Mouse (Mus musculus) neural tube, embryonic 13.5 days (tissue): Measurements from ENCODE around the gene Il15ra. TPM values are rescaled to one million over a fixed set of nuclear protein-coding genes. Genes with fewer than 3 reads are reported as not detected.
"Not testable (repeated sequence)": the region's sequence is repeated elsewhere in the genome, so short reads cannot be mapped to it uniquely, and the experiment has no call there.

Source experiments
- ATAC-seq: fragments of 200-750 bp; cut with Nextera tagmentation; 2 replicates; pipeline ENCODE4 v1.8.0; 2017; ENCODE audit warnings: low read depth, mild to moderate bottlenecking, moderate TSS enrichment, moderate library complexity
- H3K27ac ChIP-seq: fragments of 300-500 bp; sonication (generic); replicated peaks from 2 replicates; pipeline ENCODE4 v1.5.1; 2015; ENCODE audit warnings: moderate library complexity, mild to moderate bottlenecking, inconsistent platforms
- H3K27me3 ChIP-seq: fragments of 300-500 bp; sonication (generic); 2 replicates; pipeline ENCODE4 v1.6.1; 2015; ENCODE audit warnings: mild to moderate bottlenecking, inconsistent platforms
- H3K36me3 ChIP-seq: fragments of 300-500 bp; sonication (generic); 2 replicates; pipeline ENCODE4 v1.6.1; 2015; ENCODE audit warnings: mild to moderate bottlenecking, inconsistent platforms
- H3K4me1 ChIP-seq: fragments of 300-500 bp; sonication (generic); replicated peaks from 2 replicates; pipeline ENCODE4 v1.6.1; 2015; ENCODE audit warnings: inconsistent platforms
- H3K4me2 ChIP-seq: fragments of 300-500 bp; sonication (generic); 2 replicates; pipeline ENCODE4 v1.6.1; 2015; ENCODE audit warnings: inconsistent platforms, mild to moderate bottlenecking, moderate library complexity
- H3K4me3 ChIP-seq: fragments of 300-500 bp; sonication (generic); 2 replicates; pipeline ENCODE4 v1.5.1; 2015; ENCODE audit warnings: mild to moderate bottlenecking, inconsistent platforms
- H3K9ac ChIP-seq: fragments of 300-500 bp; sonication (generic); 2 replicates; pipeline ENCODE4 v1.6.1; 2015; ENCODE audit warnings: moderate library complexity, mild to moderate bottlenecking, inconsistent platforms
- H3K9me3 ChIP-seq: fragments of 300-500 bp; sonication (generic); 2 replicates; pipeline ENCODE4 v1.6.1; 2016; ENCODE audit warnings: inconsistent platforms
- WGBS: fragments of 180-500 bp; shearing (Covaris S2); methylation state at CpG from one replicate; pipeline ENCODE4 v1.1.7; 2015; 5-methylcytosine and 5-hydroxymethylcytosine counted together
- polyA plus RNA-seq: library from polyadenylated mRNA; unstranded; fragments of >200 nt; fragmentation: Nextera tagmentation; extraction: Ambion mirVana; gene quantifications from 2 replicates; pipeline ENCODE4 v1.2.1, GENCODE M21; 2015

Il15ra gene
- polyA plus RNA-seq, 1 experiment from 2014 or later: 0.81 TPM

- H3K9me3 ChIP-seq: no peaks in the 10 kb centered on the region
- H3K36me3 ChIP-seq: no peaks in the 10 kb centered on the region
- ATAC-seq: no peak
- no peaks in the 10 kb centered on the region for H3K27me3 ChIP-seq
- H3K9ac ChIP-seq: no peak overlapping the region
- no peak overlapping the region for H3K4me2 ChIP-seq
- 84% methylated on average over 4 of the region's 4 CpGs for WGBS
- no peak overlapping the region for H3K4me3 ChIP-seq
- no peak overlapping the region for H3K27ac ChIP-seq
- H3K4me1 ChIP-seq: no peaks in the 10 kb centered on the region
These were observed 18.6 kb upstream of the Il15ra start for GRCm38 (mm10) chr2:11686512-11686911.

- no peaks in the 10 kb centered on the region for H3K36me3 ChIP-seq
- no peaks in the 10 kb centered on the region for H3K27me3 ChIP-seq
- no peak overlapping the region for H3K4me2 ChIP-seq
- WGBS: 30% methylated on average over 3 of the region's 3 CpGs
- H3K9me3 ChIP-seq: no peaks in the 10 kb centered on the region
- H3K9ac ChIP-seq: no peak overlapping the region
- H3K27ac ChIP-seq: no peak overlapping the region
- H3K4me1 ChIP-seq: no peaks in the 10 kb centered on the region
- H3K4me3 ChIP-seq: no peak overlapping the region
- ATAC-seq: no peak
These were observed 17.7 kb upstream of the Il15ra start for GRCm38 (mm10) chr2:11687436-11687835.

DNA sequence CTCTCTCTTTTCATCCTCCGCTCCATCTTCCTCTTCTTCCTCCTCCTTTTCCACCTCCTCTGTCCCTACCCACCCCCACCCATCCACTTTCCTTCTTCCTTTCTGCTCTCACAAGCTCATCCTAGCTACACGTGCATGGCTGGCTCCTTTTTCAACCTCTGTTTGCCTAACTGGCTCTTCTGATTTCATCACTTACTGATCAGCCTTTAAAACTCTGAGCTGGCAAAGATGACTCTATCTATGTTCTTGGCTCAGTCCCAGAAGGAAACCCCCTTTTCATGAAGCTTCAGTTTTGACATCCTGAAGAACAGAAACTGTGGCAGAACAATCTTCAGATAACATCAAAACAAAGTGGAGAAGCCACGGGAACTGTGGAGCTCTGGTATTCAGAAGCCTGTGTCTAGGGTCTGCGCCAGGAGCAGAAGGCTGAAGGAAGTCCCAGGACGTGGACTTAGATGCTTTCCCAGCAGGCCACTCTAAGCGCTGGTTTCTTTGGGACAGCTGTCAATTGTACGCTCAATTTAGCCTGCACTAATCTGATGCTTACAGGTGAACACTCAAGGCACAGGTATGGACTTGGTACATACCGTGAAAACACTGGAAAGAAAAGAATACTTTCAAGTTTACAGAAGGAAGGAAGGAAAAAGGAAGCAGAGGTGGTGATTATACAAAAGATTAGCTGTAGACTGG is 14.7 kb upstream of the Il15ra start:
- Histone ChIP-seq H3K4me1 (no peaks in the 10 kb centered on the region), H3K27me3 (no peaks in the 10 kb centered on the region), H3K4me2 (no peak overlapping the region), H3K27ac (no peak overlapping the region), H3K36me3 (no peaks in the 10 kb centered on the region), H3K9me3 (no peaks in the 10 kb centered on the region), H3K9ac (no peak overlapping the region), H3K4me3 (no peak overlapping the region)
- WGBS: 70% methylated on average over 8 of the region's 8 CpGs
- no peak for ATAC-seq

DNA sequence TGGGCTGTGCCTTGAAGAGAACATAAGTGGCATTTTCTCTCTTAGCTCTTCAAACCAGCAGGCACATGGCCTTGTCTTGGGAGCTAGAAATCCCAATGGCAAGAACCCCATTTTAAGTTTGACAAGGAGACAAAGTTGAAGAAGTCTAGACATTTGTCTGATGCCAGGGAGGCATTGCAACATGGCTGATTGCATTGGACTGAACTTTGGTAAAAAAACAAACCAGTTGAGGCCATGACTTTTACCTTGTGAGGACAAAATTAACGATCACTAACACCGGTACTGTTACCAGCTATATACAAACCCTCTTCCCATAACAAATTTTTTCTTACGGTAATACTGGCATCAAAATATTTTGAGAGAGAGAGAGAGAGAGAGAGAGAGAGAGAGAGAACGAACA is 11.7 kb upstream of the Il15ra start:
- no peak overlapping the region for H3K4me2 ChIP-seq
- no peaks in the 10 kb centered on the region for H3K27me3 ChIP-seq
- WGBS: 96% methylated on average over 4 of the region's 4 CpGs
- H3K4me1 ChIP-seq: no peaks in the 10 kb centered on the region
- ATAC-seq: no peak
- no peaks in the 10 kb centered on the region for H3K36me3 ChIP-seq
- H3K9me3 ChIP-seq: no peaks in the 10 kb centered on the region
- H3K4me3 ChIP-seq: no peak overlapping the region
- no peak overlapping the region for H3K9ac ChIP-seq
- H3K27ac ChIP-seq: no peak overlapping the region

DNA sequence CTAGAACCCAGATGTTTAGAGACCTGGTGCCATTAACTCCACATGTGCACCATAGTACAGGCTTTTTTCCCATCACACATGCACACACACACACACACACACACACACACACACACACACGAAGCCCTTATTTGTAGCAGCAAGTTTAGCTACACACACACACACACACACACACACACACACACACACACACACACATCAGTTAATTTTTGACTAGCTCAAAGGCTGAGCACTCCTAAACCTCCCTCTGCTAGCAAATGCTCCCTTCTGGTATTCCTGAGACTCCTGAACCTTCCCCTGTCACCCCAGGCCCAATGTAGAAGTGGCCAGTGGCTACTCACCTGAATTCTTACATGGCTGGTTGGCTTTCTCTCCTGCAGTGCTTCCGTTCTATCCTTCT is 11.0 kb upstream of the Il15ra start:
- 69% methylated on average over 2 of the region's 2 CpGs for WGBS
- Histone ChIP-seq H3K4me3 (no peak overlapping the region), H3K4me1 (no peaks in the 10 kb centered on the region), H3K27me3 (no peaks in the 10 kb centered on the region), H3K4me2 (no peak overlapping the region), H3K9ac (no peak overlapping the region), H3K27ac (no peak overlapping the region), H3K9me3 (no peaks in the 10 kb centered on the region), H3K36me3 (no peaks in the 10 kb centered on the region)
- no peak for ATAC-seq

DNA sequence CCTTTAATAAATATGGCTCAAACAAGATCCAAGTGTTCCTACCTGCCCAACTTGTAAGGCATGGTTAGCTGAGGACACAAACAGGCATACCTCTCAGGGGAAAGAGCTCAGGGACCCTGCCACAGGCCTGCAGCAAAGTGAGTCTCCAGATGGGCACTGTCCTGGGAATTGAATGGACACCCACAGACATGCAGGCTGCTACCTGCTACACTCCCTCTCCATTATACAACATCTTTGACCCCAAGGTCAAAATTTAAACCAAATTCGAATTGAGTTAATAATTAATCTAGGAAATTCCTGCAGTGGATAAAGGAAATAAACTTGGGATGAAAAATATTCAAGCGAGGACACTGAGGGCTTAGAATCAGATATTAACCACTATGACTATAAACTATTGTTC is 9.2 kb upstream of the Il15ra start:
- H3K4me3 ChIP-seq: no peak overlapping the region
- no peaks in the 10 kb centered on the region for H3K9me3 ChIP-seq
- H3K27ac ChIP-seq: no peak overlapping the region
- WGBS: 72% methylated on average over 2 of the region's 2 CpGs
- H3K9ac ChIP-seq: no peak overlapping the region
- no peaks in the 10 kb centered on the region for H3K4me1 ChIP-seq
- no peaks in the 10 kb centered on the region for H3K27me3 ChIP-seq
- no peaks in the 10 kb centered on the region for H3K36me3 ChIP-seq
- no peak overlapping the region for H3K4me2 ChIP-seq
- ATAC-seq: no peak

DNA sequence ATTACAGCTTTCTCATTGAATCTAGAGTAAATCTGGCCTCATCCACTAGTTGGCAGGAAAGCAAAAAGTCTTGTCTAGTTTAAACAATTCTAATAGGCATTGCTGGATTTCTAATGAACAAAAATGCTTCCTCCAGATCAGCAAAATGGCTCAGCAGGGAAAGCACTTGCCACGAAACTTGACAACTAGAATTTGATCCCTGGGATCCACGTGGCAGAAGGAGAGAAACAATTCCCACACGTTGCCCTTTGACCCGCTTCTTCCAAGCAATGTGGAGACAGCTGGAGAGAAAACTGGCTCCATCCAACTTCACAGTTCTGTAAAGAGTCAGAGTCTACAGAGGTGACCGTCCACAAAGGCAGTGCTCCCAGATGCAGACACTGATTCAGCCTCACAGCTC is 6.1 kb upstream of the Il15ra start:
- Histone ChIP-seq H3K9me3 (no peaks in the 10 kb centered on the region), H3K9ac (no peak overlapping the region), H3K4me1 (no peaks in the 10 kb centered on the region), H3K4me2 (no peak overlapping the region), H3K4me3 (no peak overlapping the region), H3K27me3 (peaks cover 3% of the 10 kb centered on the region; the same call in 1 of the 2 replicates), H3K27ac (no peak overlapping the region), H3K36me3 (no peaks in the 10 kb centered on the region)
- no peak for ATAC-seq
- 64% methylated on average over 5 of the region's 5 CpGs for WGBS

DNA sequence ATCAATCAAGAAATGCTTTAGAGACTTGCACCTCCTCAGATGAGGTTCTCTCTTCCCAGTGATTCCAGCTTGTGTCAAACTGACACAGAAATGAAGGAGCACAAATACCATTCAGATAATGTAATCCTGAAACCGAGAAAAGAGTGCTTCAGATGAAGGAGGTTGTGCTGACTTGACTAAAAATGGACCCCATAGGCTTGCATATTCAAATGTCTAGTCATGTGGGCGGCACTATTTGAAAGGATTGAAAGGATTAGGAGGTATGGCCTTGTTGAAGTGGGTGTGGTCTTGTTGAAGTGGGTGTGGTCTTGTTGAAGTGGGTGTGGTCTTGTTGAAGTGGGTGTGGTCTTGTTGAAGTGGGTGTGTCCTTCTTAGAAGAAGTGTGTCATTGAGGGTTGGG is 5.2 kb upstream of the Il15ra start:
- H3K9ac ChIP-seq: no peak overlapping the region
- H3K27me3 ChIP-seq: peaks cover 8% of the 10 kb centered on the region; the same call in 1 of the 2 replicates
- 89% methylated on average over 2 of the region's 2 CpGs for WGBS
- H3K4me1 ChIP-seq: no peaks in the 10 kb centered on the region
- no peak overlapping the region for H3K4me3 ChIP-seq
- H3K9me3 ChIP-seq: no peaks in the 10 kb centered on the region
- no peak for ATAC-seq
- H3K27ac ChIP-seq: no peak overlapping the region
- no peaks in the 10 kb centered on the region for H3K36me3 ChIP-seq
- no peak overlapping the region for H3K4me2 ChIP-seq

GRCm38 (mm10) chr2:11706030-11706745 is 1.1 kb downstream of the Il15ra start:
- Histone ChIP-seq H3K4me2 (peak overlapping the region; percentile 99), H3K36me3 (no peaks in the 10 kb centered on the region), H3K27me3 (peaks cover 44% of the 10 kb centered on the region), H3K9ac (peak overlapping the region; percentile 73), H3K27ac (no peak overlapping the region), H3K4me3 (peak overlapping the region; percentile 54), H3K9me3 (no peaks in the 10 kb centered on the region), H3K4me1 (peaks cover 13% of the 10 kb centered on the region)
- ATAC-seq: peak; percentile 70
- 3% methylated on average over 28 of the region's 28 CpGs for WGBS

GRCm38 (mm10) chr2:11706746-11707065 is 1.6 kb downstream of the Il15ra start:
- 41% methylated on average over 6 of the region's 6 CpGs for WGBS
- Histone ChIP-seq H3K27ac (no peak overlapping the region), H3K4me3 (no peak overlapping the region), H3K4me1 (peaks cover 13% of the 10 kb centered on the region), H3K27me3 (peaks cover 44% of the 10 kb centered on the region), H3K9ac (no peak overlapping the region), H3K9me3 (no peaks in the 10 kb centered on the region), H3K4me2 (peak overlapping the region; percentile 99), H3K36me3 (no peaks in the 10 kb centered on the region)
- no peak for ATAC-seq

DNA sequence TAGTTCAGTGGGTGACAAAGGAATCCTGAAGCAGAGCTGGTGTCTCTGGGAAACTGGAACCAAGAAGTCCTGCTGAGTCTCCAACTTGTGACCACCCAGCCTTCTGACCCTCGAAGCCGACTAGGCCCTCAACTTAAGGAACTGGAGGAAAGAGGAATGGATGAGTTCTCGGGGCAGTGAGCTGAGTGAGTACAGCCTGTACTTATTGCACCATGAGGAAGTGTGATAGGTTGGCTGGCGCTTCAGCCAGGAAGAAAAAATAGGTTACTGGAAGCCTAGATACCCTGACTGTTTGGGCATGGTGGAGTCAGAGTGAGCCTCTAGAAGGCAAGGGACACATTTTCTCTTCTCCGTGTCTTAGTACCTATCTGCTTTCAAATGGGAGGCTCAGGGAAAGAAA is 3.4 kb downstream of the Il15ra start:
- no peaks in the 10 kb centered on the region for H3K36me3 ChIP-seq
- 86% methylated on average over 5 of the region's 5 CpGs for WGBS
- ATAC-seq: no peak
- H3K4me1 ChIP-seq: peaks cover 13% of the 10 kb centered on the region
- H3K4me2 ChIP-seq: no peak overlapping the region
- H3K9ac ChIP-seq: no peak overlapping the region
- peaks cover 44% of the 10 kb centered on the region for H3K27me3 ChIP-seq
- H3K9me3 ChIP-seq: no peaks in the 10 kb centered on the region
- H3K4me3 ChIP-seq: no peak overlapping the region
- no peak overlapping the region for H3K27ac ChIP-seq

GRCm38 (mm10) chr2:11710101-11710500 is 5.0 kb downstream of the Il15ra start:
- Histone ChIP-seq H3K27me3 (peaks cover 35% of the 10 kb centered on the region), H3K4me1 (peaks cover 13% of the 10 kb centered on the region)
- not testable (repeated sequence) for H3K4me2 ChIP-seq, H3K4me3 ChIP-seq, ATAC-seq, H3K9me3 ChIP-seq, H3K9ac ChIP-seq, H3K36me3 ChIP-seq, H3K27ac ChIP-seq
- WGBS: 65% methylated on average over 4 of the region's 4 CpGs
